Mouse (Mus musculus) liver, adult 2 months (tissue): ENCODE measurements around the gene Glyctk.

ENCODE experiments used
- CTCF ChIP-seq: fragments of 200-500 bp; IDR thresholded peaks from 2 replicates; pipeline ENCODE4 v1.5.1; 2011; ENCODE audit warnings: low read depth, low read length, control low read depth
- POLR2A ChIP-seq: fragments of 200-500 bp; IDR thresholded peaks from 2 replicates; pipeline ENCODE4 v1.6.1; 2011; ENCODE audit warnings: low read length, control low read depth; ENCODE audit not compliant: insufficient read depth; ENCODE audit errors: extremely low read depth

- TF ChIP-seq CTCF (no peak), POLR2A (no peak)
Observed at GRCm38 (mm10) chr9:106139763-106140162, 18.2 kb downstream of the Glyctk start.
